In genomic region chr4:84331450-84331849, GRCm38 (mm10) we compare ENCODE assay signal across 29 mouse cellular contexts.
DNase-seq lines count a peak whose midpoint lies in the region; ATAC-seq and TF ChIP-seq lines count a peak whose summit lies in the region.
"Had no signal": no experiment of that assay in that cellular context is flagged by ENCODE, and none has a peak within 500 bp of the region (broad histone marks: within the 10 kb centered on the region; RNA-seq: fewer than 3 reads in every experiment).

No protein-coding gene starts in this region.

- no peaks in the 10 kb centered on the region for H3K36me3 ChIP-seq in forebrain, embryonic 14.5 days (ENCODE audit: control insufficient read depth, insufficient read depth, low read length)
- no peaks in the 10 kb centered on the region for H3K36me3 ChIP-seq in forebrain, embryonic 13.5 days (ENCODE audit: poor library complexity, severe bottlenecking)
- no peaks in the 10 kb centered on the region for H3K36me3 ChIP-seq in midbrain, embryonic 16.5 days (ENCODE audit: control insufficient read depth, insufficient read depth, low read length)
- no peaks in the 10 kb centered on the region for H3K36me3 ChIP-seq in midbrain, embryonic 11.5 days (ENCODE audit: control insufficient read depth, insufficient read depth, low read length)
- H3K36me3 ChIP-seq: embryonic facial prominence, embryonic 12.5 days; G1E; heart, embryonic 12.5 days; hindbrain, embryonic 13.5 days; limb, embryonic 13.5 days had no signal

- no peaks in the 10 kb centered on the region for H3K9me3 ChIP-seq in forebrain, embryonic 14.5 days (replicated peaks; ENCODE audit: control insufficient read depth, low read length)
- no peaks in the 10 kb centered on the region for H3K9me3 ChIP-seq in forebrain, embryonic 13.5 days (replicated peaks)
- no peaks in the 10 kb centered on the region for H3K9me3 ChIP-seq in midbrain, embryonic 16.5 days (replicated peaks; ENCODE audit: control insufficient read depth, low read length, poor library complexity, severe bottlenecking)
- H3K9me3 ChIP-seq in midbrain, embryonic 11.5 days (ENCODE audit: control insufficient read depth, low read length), result no peaks in the 10 kb centered on the region
- H3K9me3 ChIP-seq: embryonic facial prominence, embryonic 12.5 days; heart, embryonic 12.5 days; hindbrain, embryonic 13.5 days; limb, embryonic 13.5 days had no signal

- H3K4me1 ChIP-seq in forebrain, embryonic 14.5 days (ENCODE audit: control insufficient read depth, insufficient read depth, low read length), result no peaks in the 10 kb centered on the region
- no peaks in the 10 kb centered on the region for H3K4me1 ChIP-seq in forebrain, embryonic 13.5 days
- H3K4me1 ChIP-seq in midbrain, embryonic 16.5 days (ENCODE audit: control insufficient read depth, insufficient read depth, low read length), result no peaks in the 10 kb centered on the region
- H3K4me1 ChIP-seq in midbrain, embryonic 11.5 days (ENCODE audit: control insufficient read depth, insufficient read depth, low read length), result no peaks in the 10 kb centered on the region
- H3K4me1 ChIP-seq: megakaryocyte, embryonic 14.5 days had no signal

- TF ChIP-seq CTCF in layer of hippocampus, adult 2 months (conservative IDR thresholded peaks at IDR 0.05), result no peak

- WGBS in forebrain, embryonic 14.5 days, result 62% methylated on average over 3 of the region's 3 CpGs
- WGBS in forebrain, embryonic 13.5 days, result 69% methylated on average over 3 of the region's 3 CpGs
- 51% methylated on average over 3 of the region's 3 CpGs for WGBS in midbrain, embryonic 16.5 days
- whole genome bisulfite sequencing in midbrain, embryonic 11.5 days, result 82% methylated on average over 3 of the region's 3 CpGs

- H3K27ac ChIP-seq in forebrain, embryonic 14.5 days (ENCODE audit: low read depth, low read length), result no peak overlapping the region
- no peak overlapping the region for H3K27ac ChIP-seq in forebrain, embryonic 13.5 days
- no peak overlapping the region for H3K27ac ChIP-seq in layer of hippocampus, adult 2 months
- H3K27ac ChIP-seq in midbrain, embryonic 16.5 days (ENCODE audit: low read length), result no peak overlapping the region
- no peak overlapping the region for H3K27ac ChIP-seq in midbrain, embryonic 11.5 days (ENCODE audit: low read depth, low read length)
- H3K27ac ChIP-seq: embryonic facial prominence, embryonic 12.5 days; hindbrain, embryonic 13.5 days; kidney, postnatal 0 days; limb, embryonic 13.5 days had no signal

- no peak overlapping the region for H3K9ac ChIP-seq in forebrain, embryonic 14.5 days (ENCODE audit: low read length)
- H3K9ac ChIP-seq in forebrain, embryonic 13.5 days, result no peak overlapping the region
- no peak overlapping the region for H3K9ac ChIP-seq in midbrain, embryonic 16.5 days (ENCODE audit: low read depth, low read length)
- H3K9ac ChIP-seq in midbrain, embryonic 11.5 days (ENCODE audit: low read length), result no peak overlapping the region
- H3K9ac ChIP-seq: embryonic facial prominence, embryonic 12.5 days; heart, embryonic 12.5 days; hindbrain, embryonic 13.5 days; limb, embryonic 13.5 days had no signal

- DNase-seq in forebrain, embryonic 14.5 days (ENCODE audit: low spot score), result peak; percentile 17
- peak; percentile 1 to 20 for DNase-seq in layer of hippocampus, adult 2 months (ENCODE audit: low spot score in 2 of 2)
- DNase-seq in layer of hippocampus, postnatal 25 days (ENCODE audit: extremely low spot score in 1 of 2, low spot score in 1 of 2), result no peak
- no peak for DNase-seq in midbrain, embryonic 11.5 days (ENCODE audit: low spot score, missing footprints)
- DNase-seq in urinary bladder, postnatal 25 days (ENCODE audit: low spot score), result no peak
- DNase-seq: adrenal gland, adult 8-10 months; cerebellum, adult 11 months; cerebellum, adult 9-10 months; cerebellum, postnatal 36 days; gastrocnemius, postnatal 25 days; heart, postnatal 4 days; kidney, adult 8-10 months; kidney, postnatal 4 days; lung, postnatal 4 days; spleen, adult 18-20 months; thymus, postnatal 14 days had no signal

- H3K27me3 ChIP-seq in forebrain, embryonic 14.5 days (replicated peaks; ENCODE audit: control insufficient read depth, insufficient read depth, low read length), result no peaks in the 10 kb centered on the region
- no peaks in the 10 kb centered on the region for H3K27me3 ChIP-seq in forebrain, embryonic 13.5 days
- no peaks in the 10 kb centered on the region; the same call in 1 of the 2 replicates for H3K27me3 ChIP-seq in midbrain, embryonic 16.5 days (ENCODE audit: control insufficient read depth, insufficient read depth, low read depth, low read length)
- H3K27me3 ChIP-seq in midbrain, embryonic 11.5 days (ENCODE audit: control insufficient read depth, insufficient read depth, low read length), result no peaks in the 10 kb centered on the region
- H3K27me3 ChIP-seq: embryonic facial prominence, embryonic 12.5 days; heart, embryonic 12.5 days; hindbrain, embryonic 13.5 days; limb, embryonic 13.5 days; megakaryocyte, embryonic 14.5 days had no signal

- H3K4me2 ChIP-seq in forebrain, embryonic 14.5 days (ENCODE audit: low read length), result no peak overlapping the region
- H3K4me2 ChIP-seq in forebrain, embryonic 13.5 days, result no peak overlapping the region
- H3K4me2 ChIP-seq in midbrain, embryonic 16.5 days (ENCODE audit: low read length), result no peak overlapping the region
- no peak overlapping the region for H3K4me2 ChIP-seq in midbrain, embryonic 11.5 days
- H3K4me2 ChIP-seq: embryonic facial prominence, embryonic 12.5 days; heart, embryonic 12.5 days; hindbrain, embryonic 13.5 days; limb, embryonic 13.5 days; liver, embryonic 11.5 days had no signal

- no peak for ATAC-seq in forebrain, embryonic 14.5 days
- ATAC-seq in forebrain, embryonic 13.5 days, result no peak
- ATAC-seq in midbrain, embryonic 16.5 days, result peak; percentile 56; the same call in 1 of the 2 replicates
- ATAC-seq in midbrain, embryonic 11.5 days (ENCODE audit: low FRiP score), result no peak
- ATAC-seq: intestine, embryonic 16.5 days; lung, postnatal 0 days had no signal

- H3K4me3 ChIP-seq in forebrain, embryonic 14.5 days (ENCODE audit: low read depth, low read length), result no peak overlapping the region
- no peak overlapping the region for H3K4me3 ChIP-seq in forebrain, embryonic 13.5 days
- no peak overlapping the region for H3K4me3 ChIP-seq in layer of hippocampus, adult 2 months
- no peak overlapping the region for H3K4me3 ChIP-seq in midbrain, embryonic 16.5 days (ENCODE audit: low read depth, low read length)
- no peak overlapping the region for H3K4me3 ChIP-seq in midbrain, embryonic 11.5 days (ENCODE audit: low read depth, low read length)
- H3K4me3 ChIP-seq: embryonic facial prominence, embryonic 12.5 days; erythroblast, embryonic 14.5 days; heart, embryonic 12.5 days; hindbrain, embryonic 13.5 days; limb, embryonic 13.5 days; megakaryocyte, embryonic 14.5 days had no signal

Comparison
In these comparisons a context has a peak if more than half of its experiments do, and no peak if none do; other contexts are left out.
1. DNase-seq: peak in forebrain, embryonic 14.5 days (single experiment) and layer of hippocampus, adult 2 months (2 of 2); none in layer of hippocampus, postnatal 25 days (0 of 2), midbrain, embryonic 11.5 days (single experiment) and urinary bladder, postnatal 25 days (single experiment).